Mouse (Mus musculus) embryonic fibroblast, embryonic 13.5 days (primary cell): ENCODE data around the gene Prmt3.

Experiments
- CTCF ChIP-seq: IDR thresholded peaks from 2 replicates; pipeline ENCODE4 v1.5.1; 2011; ENCODE audit warnings: mild to moderate bottlenecking, control low read depth, low read length, moderate library complexity, borderline replicate concordance; ENCODE audit not compliant: insufficient read depth
- POLR2A ChIP-seq: IDR thresholded peaks from 2 replicates; pipeline ENCODE4 v1.6.1; 2011; ENCODE audit warnings: low read depth, mild to moderate bottlenecking, control low read depth, low read length, moderate library complexity

GRCm38 (mm10) chr7:49858257-49858656 lies 80.1 kb downstream of the Prmt3 start:
- TF ChIP-seq CTCF (no peak), POLR2A (no peak)
